Mouse (Mus musculus) left cerebral cortex, adult 8-10 months (tissue): Measurements from ENCODE around the gene Golga1. TPM values are rescaled to one million over a fixed set of nuclear protein-coding genes. Genes with fewer than 3 reads are reported as not detected.
"Not testable (repeated sequence)": the region's sequence is repeated elsewhere in the genome, so short reads cannot be mapped to it uniquely, and the experiment has no call there.

Source experiments
- DNase-seq, 2 experiments: peaks; one replicate each; pipeline ENCODE4 v3.0.0; 2022; ENCODE audit warnings: low spot score in 2 of 2
- total RNA-seq, 4 experiments: library from RNA; stranded (reverse); gene quantifications; 2 replicates each; pipeline ENCODE4 v1.2.4; 2022

Gene Golga1
- 10 to 100 TPM; 28.8 to 34.4 (median 30.5) TPM for total RNA-seq

- peak; percentile 77 to 90 for DNase-seq
Observed at GRCm38 (mm10) chr2:39065400-39065987, at the start of gene Golga1. Golga1 (minus strand) TSS chr2:39065541.

DNA sequence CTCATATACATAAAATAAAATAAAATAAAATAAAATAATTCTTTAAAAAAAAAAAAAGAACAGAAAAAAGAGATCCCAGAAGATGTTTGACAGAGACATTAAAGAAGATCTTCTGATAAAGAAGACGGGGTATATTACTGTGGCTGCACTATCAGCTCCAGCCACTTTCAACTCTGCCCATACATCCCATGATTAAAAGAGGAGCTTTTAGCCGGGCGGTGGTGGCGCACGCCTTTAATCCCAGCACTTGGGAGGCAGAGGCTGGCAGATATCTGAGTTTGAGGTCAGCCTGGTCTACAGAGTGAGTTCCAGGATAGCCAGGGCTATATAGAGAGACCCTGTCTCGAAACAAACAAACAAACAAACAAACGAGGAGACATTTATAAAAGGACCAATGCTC is 48.8 kb upstream of the Golga1 start:
- no peak for DNase-seq

GRCm38 (mm10) chr2:39110514-39110913 is 45.2 kb upstream of the Golga1 start:
- DNase-seq, result no peak

DNA sequence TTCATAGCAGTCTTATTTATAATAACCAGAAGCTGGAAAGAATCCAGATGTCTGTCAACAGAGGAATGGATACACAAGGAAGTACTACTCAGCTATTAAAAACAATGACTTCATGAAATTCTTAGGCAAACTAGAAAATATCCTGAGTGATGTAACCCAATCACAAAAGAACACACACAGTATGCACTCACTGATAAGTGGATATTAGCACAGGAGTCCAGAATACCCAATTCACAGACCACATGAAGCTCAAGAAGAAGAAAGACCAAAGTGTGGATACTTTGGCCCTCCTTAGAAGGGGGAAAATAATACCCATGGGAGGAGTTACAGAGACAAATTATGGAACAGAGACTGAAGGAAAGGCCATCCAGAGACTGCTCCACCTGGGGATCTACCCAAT is 44.4 kb upstream of the Golga1 start:
- not testable (repeated sequence) for DNase-seq

DNA sequence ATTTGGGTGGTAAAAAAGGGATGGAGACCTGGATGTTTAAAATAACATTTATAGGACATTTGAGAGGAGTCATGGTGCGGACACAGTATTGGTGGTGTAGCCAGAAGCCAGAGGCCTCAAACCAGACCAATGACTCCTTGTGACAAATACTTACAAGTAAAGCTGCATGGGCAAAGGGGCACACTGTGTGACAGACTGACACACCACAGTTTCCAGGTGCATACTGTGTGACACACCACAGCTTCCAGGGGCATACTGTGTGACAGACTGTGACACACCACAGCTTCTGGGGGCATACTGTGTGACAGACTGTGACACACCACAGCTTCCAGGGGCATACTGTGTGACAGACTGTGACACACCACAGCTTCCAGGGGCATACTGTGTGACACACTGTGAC is 34.6 kb upstream of the Golga1 start:
- DNase-seq, result not testable (repeated sequence)

- no peak for DNase-seq
Observed at GRCm38 (mm10) chr2:39097993-39098392, 32.7 kb upstream of the Golga1 start.

- no peak for DNase-seq
Observed at GRCm38 (mm10) chr2:39091966-39092365, 26.6 kb upstream of the Golga1 start.

GRCm38 (mm10) chr2:39082706-39083105 is 17.4 kb upstream of the Golga1 start:
- no peak for DNase-seq

DNA sequence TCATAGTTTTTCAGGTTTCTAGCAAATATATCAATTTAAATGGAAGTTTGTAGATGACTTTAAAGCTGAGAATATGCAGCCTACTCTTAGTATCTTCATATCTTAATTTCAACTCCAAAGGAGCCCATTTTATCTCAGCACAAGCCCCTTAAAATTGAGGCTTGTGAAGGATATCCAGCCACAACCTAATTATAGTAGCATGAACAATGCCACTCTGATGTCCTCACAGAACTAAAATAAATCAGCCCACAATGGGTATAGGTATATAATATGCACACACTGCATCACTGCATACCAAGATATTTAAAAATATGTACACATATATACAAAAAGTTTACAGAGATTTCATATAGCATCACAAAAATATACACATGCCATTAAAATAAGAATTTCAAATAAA is 5.3 kb upstream of the Golga1 start:
- no peak for DNase-seq

GRCm38 (mm10) chr2:39069096-39069495 is 3.8 kb upstream of the Golga1 start:
- peak in 1 of 2 experiments; percentile 13 for DNase-seq

DNA sequence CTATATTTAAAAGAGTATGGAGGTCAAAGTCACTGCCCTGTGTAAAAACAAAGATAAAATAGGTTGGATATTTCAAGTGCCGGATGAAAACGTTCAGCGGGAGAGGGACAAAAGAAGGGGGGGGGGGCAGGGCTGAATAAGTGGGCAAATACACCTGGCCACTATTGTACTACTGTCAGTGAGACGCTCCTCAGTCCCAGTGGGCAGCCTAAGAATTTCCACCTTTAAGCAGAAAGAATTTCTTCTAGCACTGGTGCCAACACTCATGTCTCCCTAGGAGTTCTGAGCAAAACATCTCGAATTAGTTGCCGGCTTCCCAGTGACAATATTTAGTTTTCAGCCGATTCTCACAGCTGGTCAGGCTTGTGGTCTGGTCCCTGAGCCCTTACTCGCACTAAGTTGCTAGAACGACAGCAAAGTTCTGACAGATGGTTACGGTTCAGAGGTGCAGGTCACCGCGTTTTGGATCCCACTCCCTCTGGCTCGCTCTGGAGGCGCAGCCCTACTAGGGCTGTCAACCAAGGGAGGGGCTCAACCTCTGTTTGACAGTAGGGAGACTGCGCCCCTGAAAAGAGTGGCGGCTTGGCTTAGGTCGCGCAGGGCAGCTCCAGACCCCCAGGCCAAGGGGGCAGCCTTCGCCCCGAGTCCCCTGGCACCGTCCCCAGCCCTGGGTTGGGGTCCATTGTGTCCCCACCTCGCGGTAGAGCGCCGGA is 498 bp downstream of the Golga1 start:
- no peak for DNase-seq

DNA sequence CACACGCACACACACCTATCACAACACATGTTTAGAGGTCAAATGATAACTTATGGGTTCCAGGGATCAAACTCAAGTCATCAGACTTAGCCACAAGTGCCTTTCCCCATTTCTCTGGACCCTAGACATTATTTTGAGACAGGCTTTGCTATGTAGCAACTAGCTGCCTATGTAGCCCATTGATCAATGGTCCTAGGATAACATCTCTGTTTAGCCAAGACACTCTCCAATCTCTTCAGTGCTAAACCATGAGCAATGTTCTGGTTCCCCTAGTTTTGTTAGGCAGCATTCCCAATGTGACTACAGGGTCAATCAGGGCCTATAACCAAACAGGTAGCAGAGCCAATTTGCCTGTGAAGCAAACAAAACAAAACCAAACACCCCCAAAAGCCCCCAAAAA is 16.8 kb downstream of the Golga1 start:
- DNase-seq, result no peak

GRCm38 (mm10) chr2:39040215-39040614 is 25.1 kb downstream of the Golga1 start:
- DNase-seq, result no peak

GRCm38 (mm10) chr2:39031611-39032010 is 33.7 kb downstream of the Golga1 start:
- no peak for DNase-seq

DNA sequence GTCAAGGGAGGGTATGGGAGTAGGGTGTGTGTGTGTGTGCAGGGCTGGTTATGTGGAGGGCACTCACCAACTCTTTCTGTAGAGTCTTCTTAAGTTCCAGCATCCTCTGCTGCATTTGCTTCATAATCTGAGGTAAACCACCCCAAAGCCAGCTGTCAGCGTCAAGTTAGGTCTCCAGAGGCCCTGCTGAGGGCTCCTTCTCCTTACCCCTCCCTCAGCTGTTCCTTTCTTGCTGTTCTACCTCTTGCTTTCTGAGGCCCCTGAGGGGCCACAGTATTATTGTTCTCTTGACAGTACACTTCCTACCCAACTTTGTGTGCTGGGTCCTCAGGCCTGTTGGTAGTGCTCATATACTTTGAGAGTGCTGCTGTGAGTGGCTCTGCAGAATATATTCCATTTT is 45.3 kb downstream of the Golga1 start:
- DNase-seq, result no peak

DNA sequence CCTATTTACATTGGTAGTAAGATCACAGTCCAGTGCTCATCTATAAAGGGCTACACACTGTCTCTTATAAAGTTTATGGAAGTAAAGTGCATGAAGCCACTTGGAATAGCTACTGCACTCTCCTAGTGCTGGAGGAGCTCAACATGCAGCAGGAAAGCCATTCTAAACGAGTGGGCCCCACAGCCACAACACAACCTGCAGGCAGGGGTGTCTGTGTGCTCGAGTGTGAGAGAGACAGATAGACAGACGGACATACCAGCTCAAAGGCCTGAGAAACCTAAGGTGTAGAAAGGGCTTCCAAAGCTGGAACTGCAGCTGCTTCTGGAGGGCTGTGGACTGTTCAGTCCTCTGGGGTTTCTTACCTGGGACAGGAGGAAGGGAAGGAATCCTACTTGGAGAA is 48.8 kb downstream of the Golga1 start:
- DNase-seq, result no peak

GRCm38 (mm10) chr2:39012768-39013279 is 52.5 kb downstream of the Golga1 start:
- DNase-seq, result no peak

DNA sequence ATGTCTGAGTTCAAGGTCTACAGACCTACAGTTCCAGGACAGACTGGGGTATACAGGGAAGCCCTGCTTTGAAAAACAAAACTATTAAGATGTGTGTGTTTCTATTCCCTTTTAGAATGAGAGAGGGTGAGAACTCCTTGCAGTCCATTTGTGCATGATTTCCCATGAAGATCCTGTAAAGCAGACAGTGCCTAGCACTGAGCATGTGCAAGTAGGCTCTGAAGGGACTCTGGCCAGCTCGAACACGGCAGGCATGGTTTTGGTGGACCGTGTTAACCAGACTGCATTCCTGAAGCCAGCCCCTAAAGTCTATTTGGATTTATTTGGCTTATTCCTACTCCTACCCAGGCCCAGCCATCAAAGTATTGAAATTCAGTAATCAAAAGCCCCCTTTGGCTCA is 53.4 kb downstream of the Golga1 start:
- DNase-seq, result no peak

DNA sequence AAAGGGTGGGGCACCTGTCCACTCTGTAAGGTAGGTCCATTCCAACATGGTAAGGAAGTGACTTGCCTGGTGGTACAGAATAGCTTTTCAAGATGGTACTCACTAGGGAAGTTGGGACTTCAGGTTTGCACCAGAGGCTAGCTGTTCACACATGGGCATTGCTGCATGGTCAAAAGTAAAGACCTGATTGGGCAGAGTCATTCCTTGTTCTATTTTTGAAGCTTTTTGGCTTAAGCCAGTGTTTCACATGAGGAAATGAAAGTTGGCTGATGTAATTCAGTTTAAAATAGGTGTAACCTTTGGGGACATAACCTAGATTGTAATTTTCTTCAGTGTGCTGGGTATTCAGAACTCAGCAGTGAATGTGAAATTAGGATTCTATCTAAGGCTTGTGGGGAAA is 54.1 kb downstream of the Golga1 start:
- DNase-seq, result no peak

DNA sequence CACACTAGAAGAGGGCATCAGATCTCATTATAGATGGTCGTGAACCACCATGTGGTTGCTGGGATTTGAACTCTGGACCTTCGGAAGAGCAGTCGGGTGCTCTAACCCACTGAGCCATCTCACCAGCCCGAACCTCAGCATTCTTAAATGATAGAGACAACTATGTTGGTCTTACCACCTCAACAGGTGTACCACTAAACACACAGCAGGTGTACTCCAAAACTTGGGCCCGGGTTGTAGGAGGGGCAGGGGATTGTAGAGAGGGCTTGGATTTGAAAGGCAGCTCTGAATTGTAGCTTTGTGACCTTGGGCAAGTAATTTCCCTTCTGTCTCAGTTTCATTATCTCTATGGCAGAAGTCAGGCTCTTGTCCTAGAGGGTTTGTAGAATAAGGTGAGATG is 55.2 kb downstream of the Golga1 start:
- DNase-seq, result not testable (repeated sequence)

DNA sequence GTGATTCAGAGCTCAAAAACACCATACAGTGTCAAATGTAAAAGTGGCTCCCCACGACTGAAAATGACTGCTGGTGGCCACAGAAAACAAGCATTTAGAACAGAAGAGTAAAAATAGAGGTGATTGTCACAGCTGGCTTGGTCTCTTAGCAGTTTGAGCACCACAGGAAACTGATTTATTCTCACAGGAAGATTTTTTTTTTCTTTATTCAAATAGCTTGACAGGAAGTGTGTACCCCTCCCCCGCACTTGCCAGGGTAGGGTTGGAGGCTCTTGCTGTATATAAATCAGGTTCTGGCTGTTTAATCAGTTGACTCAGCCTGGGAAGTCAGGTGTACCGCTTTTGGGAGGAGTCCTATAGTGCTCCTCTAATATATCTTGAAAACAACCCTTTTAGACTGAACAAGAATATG is 56.4 kb downstream of the Golga1 start:
- DNase-seq, result peak in 1 of 2 experiments; percentile 59

DNA sequence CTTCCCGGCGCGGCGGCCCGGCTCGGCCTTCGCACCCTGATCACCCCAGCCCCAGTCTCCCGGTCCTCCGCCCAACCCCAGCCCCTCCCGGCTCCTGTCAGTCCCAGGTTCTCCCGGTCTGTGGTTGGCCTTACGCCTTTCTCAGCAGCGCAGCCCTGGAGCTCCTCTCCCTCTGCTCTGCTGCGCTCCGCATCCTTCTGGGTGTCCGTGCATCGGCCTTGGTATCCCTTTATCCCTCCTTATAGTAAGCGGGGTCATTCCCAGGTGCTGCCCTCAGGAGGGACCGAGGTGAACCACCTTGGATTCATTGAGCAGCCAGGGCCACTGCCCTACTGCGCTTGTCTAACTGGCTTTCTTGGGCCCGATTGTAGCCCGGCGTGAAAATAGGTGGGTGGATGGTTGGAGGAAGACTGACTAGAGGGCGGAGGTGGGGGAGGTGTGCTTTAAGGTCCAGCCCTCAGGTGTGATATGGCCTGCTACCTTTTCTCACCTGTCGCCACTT is 56.9 kb downstream of the Golga1 start:
- peak in 1 of 2 experiments; percentile 52 for DNase-seq

DNA sequence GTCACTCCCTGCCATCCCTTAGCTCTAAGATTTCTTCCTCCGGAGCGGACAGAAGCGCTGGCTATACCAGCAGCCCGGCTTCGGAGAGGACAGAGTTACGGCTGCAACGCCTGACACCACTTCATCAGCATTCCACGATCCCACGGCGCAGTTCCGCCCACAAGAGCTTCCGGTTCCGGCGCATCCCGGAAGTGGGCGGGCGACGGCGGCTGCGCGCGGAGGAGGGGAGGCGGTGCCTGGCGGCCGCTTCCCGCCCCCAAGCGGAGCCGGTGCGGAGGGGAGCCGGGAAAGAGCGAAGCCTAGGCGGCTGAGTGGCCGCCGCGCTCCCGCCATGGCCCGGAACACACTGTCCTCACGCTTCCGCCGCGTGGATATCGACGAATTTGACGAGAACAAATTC is 57.5 kb downstream of the Golga1 start:
- DNase-seq, result peak; percentile 79 to 92
